In the genomic region with DNA sequence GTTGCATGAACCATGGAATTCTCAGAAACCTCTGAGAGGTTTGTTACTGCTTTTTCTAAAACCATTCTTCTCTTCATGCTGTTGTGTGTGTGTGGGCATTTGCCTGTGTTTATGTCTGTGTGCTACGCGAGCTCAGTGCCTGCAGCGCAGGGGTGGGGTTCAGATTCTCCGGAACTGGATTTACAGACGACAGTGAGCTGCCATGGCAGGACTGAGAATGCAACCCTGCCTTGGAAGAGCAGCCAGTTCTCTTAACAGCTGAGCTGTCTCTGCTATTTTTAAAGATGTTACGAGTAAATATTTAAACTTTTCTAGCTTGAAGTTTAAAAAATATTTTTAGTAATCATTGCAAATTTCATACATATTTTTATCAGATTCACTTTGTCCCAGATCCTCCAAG, we compare ENCODE assay signal across 12 mouse cellular contexts.
"Had no signal": no experiment of that assay in that cellular context is flagged by ENCODE, and none has a peak within 500 bp of the region (broad histone marks: within the 10 kb centered on the region; RNA-seq: fewer than 3 reads in every experiment).

No protein-coding gene starts in this region.

- ATAC-seq: inflammation-experienced regulatory T-cells, adult 6 months; liver, embryonic 12.5 days had no signal

- H3K4me2 ChIP-seq: limb, embryonic 15.5 days; liver, embryonic 12.5 days; neural tube, embryonic 15.5 days had no signal

- H3K36me3 ChIP-seq: limb, embryonic 15.5 days; liver, embryonic 12.5 days; midbrain, embryonic 10.5 days; neural tube, embryonic 15.5 days had no signal

- H3K27me3 ChIP-seq: limb, embryonic 15.5 days; liver, embryonic 12.5 days; neural tube, embryonic 15.5 days had no signal

- H3K9ac ChIP-seq: limb, embryonic 15.5 days; liver, embryonic 12.5 days; neural tube, embryonic 15.5 days had no signal

- DNase-seq: kidney, postnatal 10 days; layer of hippocampus, adult 9-11 months; layer of hippocampus, postnatal 36 days; lung, postnatal 4 days; midbrain, embryonic 14.5 days; thymus, postnatal 36 days had no signal

- H3K4me1 ChIP-seq: limb, embryonic 15.5 days; liver, embryonic 12.5 days had no signal

- H3K27ac ChIP-seq: limb, embryonic 15.5 days; liver, embryonic 12.5 days; midbrain, embryonic 10.5 days; neural tube, embryonic 15.5 days had no signal

- H3K9me3 ChIP-seq: limb, embryonic 15.5 days; liver, embryonic 12.5 days; midbrain, embryonic 10.5 days; neural tube, embryonic 15.5 days had no signal

- H3K4me3 ChIP-seq: limb, embryonic 15.5 days; liver, embryonic 12.5 days; midbrain, embryonic 10.5 days; myocyte; neural tube, embryonic 15.5 days had no signal
